Mouse (Mus musculus): Measurements from ENCODE around the gene Camkmt. TPM values are rescaled to one million over a fixed set of nuclear protein-coding genes. Genes with fewer than 3 reads are reported as not detected.

The Camkmt gene
- polyA plus RNA-seq, 1 experiment, result 3.4 TPM

DNA sequence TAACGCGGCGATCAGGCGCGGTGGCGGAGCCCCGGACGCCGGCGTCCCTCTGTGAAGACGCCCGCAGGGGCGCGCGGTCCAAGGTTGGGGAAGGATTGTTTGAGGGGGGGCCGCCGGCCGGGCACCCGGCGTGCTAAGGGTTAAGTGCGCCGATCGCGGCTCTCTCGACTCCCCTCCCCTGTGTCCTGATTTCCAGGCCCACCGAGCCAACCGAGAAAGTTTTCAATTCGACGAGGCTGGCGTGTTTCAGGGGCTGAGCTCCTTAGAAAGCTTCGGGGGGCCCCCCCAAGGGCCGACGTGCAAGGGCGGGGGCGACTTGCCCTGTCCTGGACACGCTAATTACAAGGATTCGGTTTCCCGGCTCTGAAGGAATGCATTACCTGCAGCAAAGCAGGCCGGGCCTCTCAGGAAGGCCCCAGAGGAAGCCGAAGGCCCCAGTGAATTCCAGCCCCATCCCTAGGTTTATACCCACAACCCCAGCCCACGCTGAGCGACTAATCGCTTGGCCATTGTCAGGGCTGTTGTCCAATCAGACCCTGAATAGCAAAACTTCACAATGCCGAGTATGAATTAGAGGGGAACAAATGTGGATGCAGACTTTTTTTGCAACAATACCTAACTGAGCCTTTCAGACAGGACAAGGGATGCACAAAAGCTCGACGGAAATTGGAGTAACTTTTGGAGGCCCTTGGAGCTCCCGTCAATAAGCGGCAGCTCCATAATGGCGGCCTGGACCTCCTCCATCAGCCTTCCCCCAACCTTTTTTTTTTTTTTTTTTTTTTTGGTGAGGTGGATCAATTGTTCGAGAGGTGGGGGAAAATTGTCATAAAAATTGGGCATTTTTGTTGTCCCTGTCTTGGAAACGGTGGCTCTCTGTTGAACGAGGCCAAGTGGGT, 396.5 kb downstream of the Camkmt start:
- WGBS, result 11% methylated on average over 52 of the region's 52 CpGs
- Histone ChIP-seq H3K36me3 (ENCODE audit: control insufficient read depth, insufficient read depth, low read length) (no peaks in the 10 kb centered on the region), H3K4me3 (ENCODE audit: control insufficient read depth, insufficient read depth, low read length) (no peak overlapping the region)

DNA sequence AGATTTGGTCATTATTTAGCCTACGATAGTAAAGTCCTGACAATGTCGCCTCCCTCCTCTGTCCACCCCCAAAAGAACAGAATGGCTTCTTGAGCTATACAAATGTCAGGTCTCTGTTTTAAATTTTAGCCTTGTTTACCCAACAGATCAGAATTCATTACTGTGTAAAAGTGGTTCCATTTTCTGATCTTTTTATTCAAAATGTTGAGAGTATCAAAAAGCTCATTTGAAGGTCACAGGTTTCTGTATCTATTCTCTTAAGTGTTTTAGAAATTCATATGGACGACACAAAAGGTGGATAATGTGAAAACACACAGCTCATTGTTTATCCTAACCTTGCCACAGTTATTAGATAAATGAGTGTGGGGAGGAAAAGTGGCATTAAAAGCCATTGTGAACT, 397.2 kb downstream of the Camkmt start:
- DNase-seq, result no peak
- Histone ChIP-seq H3K4me1 (replicated peaks; ENCODE audit: control insufficient read depth, insufficient read depth, low read length) (no peaks in the 10 kb centered on the region), H3K27me3 (ENCODE audit: control insufficient read depth, insufficient read depth, low read length) (peaks cover 6% of the 10 kb centered on the region), H3K27ac (ENCODE audit: control insufficient read depth, insufficient read depth, low read length) (no peak overlapping the region), H3K36me3 (ENCODE audit: control insufficient read depth, insufficient read depth, low read length) (no peaks in the 10 kb centered on the region), H3K4me3 (ENCODE audit: control insufficient read depth, insufficient read depth, low read length) (no peak overlapping the region)
- TF ChIP-seq POLR2A (IDR thresholded peaks at IDR 0.05; ENCODE audit: control insufficient read depth, extremely low read depth, insufficient read depth, low read length, poor library complexity) (no peak), CTCF (IDR thresholded peaks at IDR 0.05; ENCODE audit: borderline replicate concordance, control insufficient read depth, extremely low read depth, insufficient read depth, low read length, poor library complexity) (no peak)
- 82% methylated on average over 3 of the region's 3 CpGs for WGBS

More for the DNA sequence above, 396.5 kb downstream of the Camkmt start:
- TF ChIP-seq CTCF (IDR thresholded peaks at IDR 0.05; ENCODE audit: borderline replicate concordance, control insufficient read depth, extremely low read depth, insufficient read depth, low read length, poor library complexity), result no peak
- no peaks in the 10 kb centered on the region for H3K4me1 ChIP-seq (replicated peaks; ENCODE audit: control insufficient read depth, insufficient read depth, low read length)
- H3K27ac ChIP-seq (ENCODE audit: control insufficient read depth, insufficient read depth, low read length), result no peak overlapping the region
- no peak for DNase-seq
- peaks cover 6% of the 10 kb centered on the region for H3K27me3 ChIP-seq (ENCODE audit: control insufficient read depth, insufficient read depth, low read length)

DNA sequence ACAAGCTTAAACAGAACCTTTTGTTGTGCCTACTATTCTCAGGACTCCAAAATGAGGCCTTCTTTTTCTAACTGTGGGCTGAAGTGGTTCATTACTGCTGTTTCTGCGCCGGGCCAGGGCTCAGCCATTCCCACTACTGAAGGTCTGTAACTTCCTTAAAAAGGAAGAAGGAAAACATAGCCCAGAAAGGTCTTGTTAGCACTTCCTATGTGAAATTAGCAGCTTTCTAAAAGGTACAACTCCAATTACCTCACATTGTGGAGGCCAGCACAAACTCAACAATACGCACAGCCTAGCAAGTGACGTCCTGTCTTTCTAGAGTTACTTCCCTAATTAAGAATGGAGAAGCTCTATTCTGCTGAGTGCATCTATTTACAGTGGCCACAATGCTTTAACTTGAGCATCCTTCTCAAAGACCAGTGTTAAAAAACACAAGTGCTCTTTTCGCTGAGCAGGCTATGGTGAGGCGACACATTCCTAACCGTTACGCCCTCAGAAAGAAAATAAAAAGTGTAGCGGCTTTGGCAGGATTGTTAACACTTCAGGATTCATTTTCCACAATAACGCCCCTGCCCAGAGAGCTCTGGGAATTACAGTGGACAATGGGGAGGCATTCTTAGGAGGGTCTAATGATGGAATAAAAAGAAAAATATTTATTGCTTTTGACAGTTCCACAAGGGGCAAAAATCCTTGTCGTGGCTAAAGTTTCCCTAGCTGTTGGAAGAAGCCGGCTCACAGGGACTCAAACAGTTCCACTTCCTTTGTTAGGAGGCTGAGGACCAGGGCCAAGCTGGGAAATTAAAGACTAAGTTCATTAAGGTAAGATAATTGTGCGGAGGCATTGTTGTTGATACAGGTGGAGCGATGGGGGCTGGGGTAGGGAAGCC, 398.5 kb downstream of the Camkmt start:
- Histone ChIP-seq H3K36me3 (ENCODE audit: control insufficient read depth, insufficient read depth, low read length) (no peaks in the 10 kb centered on the region), H3K4me1 (replicated peaks; ENCODE audit: control insufficient read depth, insufficient read depth, low read length) (no peaks in the 10 kb centered on the region), H3K27me3 (ENCODE audit: control insufficient read depth, insufficient read depth, low read length) (peaks cover 6% of the 10 kb centered on the region), H3K27ac (ENCODE audit: control insufficient read depth, insufficient read depth, low read length) (no peak overlapping the region), H3K4me3 (ENCODE audit: control insufficient read depth, insufficient read depth, low read length) (no peak overlapping the region)
- 16% methylated on average over 14 of the region's 14 CpGs for WGBS
- TF ChIP-seq CTCF (IDR thresholded peaks at IDR 0.05; ENCODE audit: borderline replicate concordance, control insufficient read depth, extremely low read depth, insufficient read depth, low read length, poor library complexity) (no peak), POLR2A (IDR thresholded peaks at IDR 0.05; ENCODE audit: control insufficient read depth, extremely low read depth, insufficient read depth, low read length, poor library complexity) (no peak)
- DNase-seq, result no peak

DNA sequence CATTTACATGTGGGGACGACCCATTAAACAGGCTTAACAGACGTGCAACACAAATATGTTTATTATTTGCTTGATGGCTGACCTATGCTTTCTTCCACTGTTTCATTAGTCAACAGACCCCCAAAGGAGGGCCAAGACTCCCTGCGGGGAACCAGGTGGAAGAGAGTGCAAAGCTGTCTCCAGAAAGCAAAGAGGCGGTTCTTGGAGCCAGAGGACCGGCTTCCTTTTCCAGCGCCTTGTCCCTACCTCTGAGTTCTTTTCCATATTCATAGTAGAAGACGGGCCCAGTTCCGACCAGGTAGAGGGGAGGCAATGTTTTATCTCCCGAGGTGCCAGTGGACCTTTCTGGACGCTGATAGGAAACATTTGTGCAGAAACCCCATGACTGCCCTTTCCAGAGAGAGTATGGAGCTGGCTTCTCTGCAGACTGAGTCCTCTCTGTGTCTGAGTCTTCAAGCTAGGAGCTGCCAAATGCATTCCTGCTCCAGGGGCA, 399.2 kb downstream of the Camkmt start:
- Histone ChIP-seq H3K27me3 (ENCODE audit: control insufficient read depth, insufficient read depth, low read length) (peaks cover 5% of the 10 kb centered on the region), H3K4me3 (ENCODE audit: control insufficient read depth, insufficient read depth, low read length) (no peak overlapping the region), H3K27ac (ENCODE audit: control insufficient read depth, insufficient read depth, low read length) (no peak overlapping the region), H3K36me3 (ENCODE audit: control insufficient read depth, insufficient read depth, low read length) (no peaks in the 10 kb centered on the region), H3K4me1 (replicated peaks; ENCODE audit: control insufficient read depth, insufficient read depth, low read length) (no peaks in the 10 kb centered on the region)
- DNase-seq, result no peak
- WGBS, result 17% methylated on average over 10 of the region's 10 CpGs
- TF ChIP-seq POLR2A (IDR thresholded peaks at IDR 0.05; ENCODE audit: control insufficient read depth, extremely low read depth, insufficient read depth, low read length, poor library complexity), result no peak

DNA sequence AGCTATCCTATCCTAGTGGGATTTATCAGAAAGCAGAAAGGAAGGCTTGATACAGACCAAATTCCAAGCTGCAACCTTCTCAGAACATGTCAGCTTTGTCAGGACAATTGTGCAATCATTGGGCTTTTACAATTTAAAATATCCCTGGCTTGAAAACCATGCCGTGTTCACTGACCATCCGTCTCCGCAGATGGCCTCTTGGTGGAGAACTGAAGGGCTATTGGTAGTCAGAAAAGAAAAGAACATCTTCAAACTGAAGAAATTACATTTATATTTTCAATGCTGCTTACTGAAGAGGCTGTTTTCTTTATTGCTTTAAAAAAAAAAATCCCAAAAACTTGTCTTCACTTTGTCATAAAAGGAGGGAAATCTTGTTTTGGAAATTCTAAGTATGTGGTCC, 401.1 kb downstream of the Camkmt start:
- WGBS, result 76% methylated on average over 3 of the region's 3 CpGs
- no peak for DNase-seq
- H3K4me1 ChIP-seq (replicated peaks; ENCODE audit: control insufficient read depth, insufficient read depth, low read length), result no peaks in the 10 kb centered on the region
- no peaks in the 10 kb centered on the region for H3K36me3 ChIP-seq (ENCODE audit: control insufficient read depth, insufficient read depth, low read length)
- H3K27ac ChIP-seq (ENCODE audit: control insufficient read depth, insufficient read depth, low read length), result no peak overlapping the region
- TF ChIP-seq CTCF (IDR thresholded peaks at IDR 0.05; ENCODE audit: borderline replicate concordance, control insufficient read depth, extremely low read depth, insufficient read depth, low read length, poor library complexity) (no peak), POLR2A (IDR thresholded peaks at IDR 0.05; ENCODE audit: control insufficient read depth, extremely low read depth, insufficient read depth, low read length, poor library complexity) (no peak)
- H3K4me3 ChIP-seq (ENCODE audit: control insufficient read depth, insufficient read depth, low read length), result no peak overlapping the region
- peaks cover 4% of the 10 kb centered on the region for H3K27me3 ChIP-seq (ENCODE audit: control insufficient read depth, insufficient read depth, low read length)

DNA sequence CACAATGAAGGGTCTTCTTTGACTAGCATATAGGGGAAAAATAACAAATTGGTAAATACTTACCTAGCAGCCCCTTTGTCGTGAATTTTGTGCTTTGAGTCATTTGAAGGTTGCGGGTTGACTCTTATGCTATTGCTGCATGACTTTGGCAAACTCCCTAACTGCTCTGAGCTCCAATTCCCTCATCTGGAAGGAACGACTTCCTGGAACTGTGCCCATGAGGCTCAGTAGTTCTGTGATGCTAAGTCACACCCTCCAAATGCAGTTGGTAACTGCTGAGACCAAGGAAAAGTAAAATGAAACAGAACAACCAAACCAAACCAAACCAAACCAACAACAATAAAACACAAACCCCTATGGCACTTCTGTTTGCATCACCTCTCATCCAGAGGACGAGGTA, 403.2 kb downstream of the Camkmt start:
- no peak for DNase-seq

More for the DNA sequence above, 403.2 kb downstream of the Camkmt start:
- no peaks in the 10 kb centered on the region for H3K36me3 ChIP-seq (ENCODE audit: control insufficient read depth, insufficient read depth, low read length)
- no peak overlapping the region for H3K27ac ChIP-seq (ENCODE audit: control insufficient read depth, insufficient read depth, low read length)
- no peak overlapping the region for H3K4me3 ChIP-seq (ENCODE audit: control insufficient read depth, insufficient read depth, low read length)
- TF ChIP-seq POLR2A (IDR thresholded peaks at IDR 0.05; ENCODE audit: control insufficient read depth, extremely low read depth, insufficient read depth, low read length, poor library complexity), result no peak
- WGBS, result 72% methylated on average over 4 of the region's 4 CpGs
- no peaks in the 10 kb centered on the region for H3K4me1 ChIP-seq (replicated peaks; ENCODE audit: control insufficient read depth, insufficient read depth, low read length)
- no peaks in the 10 kb centered on the region; the same call in 1 of the 2 replicates for H3K27me3 ChIP-seq (ENCODE audit: control insufficient read depth, insufficient read depth, low read length)

Measured in thymus, adult 2 months (tissue).